Mouse (Mus musculus): ENCODE data around the gene Cntn1. TPM values are rescaled to one million over a fixed set of nuclear protein-coding genes. Genes with fewer than 3 reads are reported as not detected.
A peak's percentile ranks its signal among the peaks of the same experiment; 100 is the strongest.

Cntn1 gene
- polyA plus RNA-seq, 1 experiment from 2014 or later, result 17.9 TPM

GRCm38 (mm10) chr15:92160855-92161162 is 109.8 kb downstream of the Cntn1 start:
- Histone ChIP-seq H3K4me1 (peaks cover 9% of the 10 kb centered on the region; the same call in 1 of the 2 replicates), H3K27ac (no peak overlapping the region), H3K27me3 (replicated peaks) (no peaks in the 10 kb centered on the region), H3K4me3 (no peak overlapping the region), H3K4me2 (replicated peaks) (peak overlapping the region; percentile 58), H3K36me3 (no peaks in the 10 kb centered on the region), H3K9me3 (no peaks in the 10 kb centered on the region), H3K9ac (no peak overlapping the region)
- ATAC-seq (ENCODE audit: low FRiP score, low read depth), result no peak
- WGBS, result 43% methylated on average over 10 of the region's 10 CpGs

- Histone ChIP-seq H3K4me2 (replicated peaks) (peak overlapping the region; percentile 58), H3K36me3 (no peaks in the 10 kb centered on the region), H3K27ac (peak overlapping the region; percentile 37; the same call in 1 of the 2 replicates), H3K27me3 (replicated peaks) (no peaks in the 10 kb centered on the region), H3K9ac (0 out of 2 replicates have a peak overlapping the region, but pooled peaks have one; percentile 14), H3K4me3 (peak overlapping the region; percentile 29), H3K9me3 (no peaks in the 10 kb centered on the region), H3K4me1 (peaks cover 9% of the 10 kb centered on the region; the same call in 1 of the 2 replicates)
- peak; percentile 88 for ATAC-seq (ENCODE audit: low FRiP score, low read depth)
- 29% methylated on average over 20 of the region's 20 CpGs for WGBS
Observed at GRCm38 (mm10) chr15:92161163-92162025, 110.4 kb downstream of the Cntn1 start.

- Histone ChIP-seq H3K27ac (no peak overlapping the region), H3K4me2 (replicated peaks) (no peak overlapping the region), H3K9me3 (no peaks in the 10 kb centered on the region), H3K9ac (no peak overlapping the region), H3K36me3 (no peaks in the 10 kb centered on the region), H3K4me3 (no peak overlapping the region), H3K4me1 (peaks cover 9% of the 10 kb centered on the region; the same call in 1 of the 2 replicates), H3K27me3 (replicated peaks) (no peaks in the 10 kb centered on the region)
- no peak for ATAC-seq (ENCODE audit: low FRiP score, low read depth)
- 65% methylated on average over 4 of the region's 4 CpGs for WGBS
Observed at GRCm38 (mm10) chr15:92162835-92163234, 111.9 kb downstream of the Cntn1 start.

- Histone ChIP-seq H3K4me1 (peaks cover 9% of the 10 kb centered on the region; the same call in 1 of the 2 replicates), H3K36me3 (no peaks in the 10 kb centered on the region), H3K4me3 (no peak overlapping the region), H3K9me3 (no peaks in the 10 kb centered on the region), H3K9ac (no peak overlapping the region), H3K27me3 (replicated peaks) (no peaks in the 10 kb centered on the region), H3K4me2 (replicated peaks) (no peak overlapping the region), H3K27ac (no peak overlapping the region)
- WGBS, result 85% methylated on average over 3 of the region's 3 CpGs
- ATAC-seq (ENCODE audit: low FRiP score, low read depth), result no peak
Observed at GRCm38 (mm10) chr15:92164127-92164526, 113.2 kb downstream of the Cntn1 start.

GRCm38 (mm10) chr15:92166266-92166665 is 115.3 kb downstream of the Cntn1 start:
- Histone ChIP-seq H3K9me3 (no peaks in the 10 kb centered on the region), H3K4me1 (peaks cover 3% of the 10 kb centered on the region; the same call in 1 of the 2 replicates), H3K4me2 (replicated peaks) (no peak overlapping the region), H3K4me3 (no peak overlapping the region), H3K9ac (no peak overlapping the region), H3K36me3 (no peaks in the 10 kb centered on the region), H3K27ac (no peak overlapping the region), H3K27me3 (replicated peaks) (no peaks in the 10 kb centered on the region)
- WGBS, result 77% methylated on average over 5 of the region's 5 CpGs
- no peak for ATAC-seq (ENCODE audit: low FRiP score, low read depth)

GRCm38 (mm10) chr15:92175739-92176138 is 124.8 kb downstream of the Cntn1 start:
- H3K9me3 ChIP-seq, result no peaks in the 10 kb centered on the region
- H3K9ac ChIP-seq, result no peak overlapping the region
- H3K4me3 ChIP-seq, result no peak overlapping the region
- H3K27ac ChIP-seq, result no peak overlapping the region
- H3K36me3 ChIP-seq, result no peaks in the 10 kb centered on the region
- ATAC-seq (ENCODE audit: low FRiP score, low read depth), result no peak
- no peaks in the 10 kb centered on the region for H3K4me1 ChIP-seq
- no peak overlapping the region for H3K4me2 ChIP-seq (replicated peaks)
- 76% methylated on average over 2 of the region's 2 CpGs for whole genome bisulfite sequencing
- H3K27me3 ChIP-seq (replicated peaks), result no peaks in the 10 kb centered on the region

GRCm38 (mm10) chr15:92177413-92177812 is 126.4 kb downstream of the Cntn1 start:
- no peaks in the 10 kb centered on the region for H3K9me3 ChIP-seq
- no peak overlapping the region for H3K4me2 ChIP-seq (replicated peaks)
- no peak overlapping the region for H3K9ac ChIP-seq
- 45% methylated on average over 9 of the region's 9 CpGs for WGBS
- H3K36me3 ChIP-seq, result no peaks in the 10 kb centered on the region
- H3K27me3 ChIP-seq (replicated peaks), result no peaks in the 10 kb centered on the region
- H3K4me3 ChIP-seq, result no peak overlapping the region
- ATAC-seq (ENCODE audit: low FRiP score, low read depth), result no peak
- no peaks in the 10 kb centered on the region for H3K4me1 ChIP-seq
- no peak overlapping the region for H3K27ac ChIP-seq

- Histone ChIP-seq H3K9me3 (no peaks in the 10 kb centered on the region), H3K9ac (no peak overlapping the region), H3K27ac (no peak overlapping the region), H3K4me2 (replicated peaks) (no peak overlapping the region), H3K27me3 (replicated peaks) (no peaks in the 10 kb centered on the region), H3K36me3 (no peaks in the 10 kb centered on the region), H3K4me1 (no peaks in the 10 kb centered on the region), H3K4me3 (no peak overlapping the region)
- 96% methylated on average over 2 of the region's 2 CpGs for WGBS
- no peak for ATAC-seq (ENCODE audit: low FRiP score, low read depth)
Observed at GRCm38 (mm10) chr15:92185484-92185883, 134.5 kb downstream of the Cntn1 start.

GRCm38 (mm10) chr15:92190000-92190399 is 139.0 kb downstream of the Cntn1 start:
- WGBS, result 64% methylated on average over 2 of the region's 2 CpGs
- H3K27me3 ChIP-seq (replicated peaks), result no peaks in the 10 kb centered on the region
- H3K9ac ChIP-seq, result no peak overlapping the region
- H3K36me3 ChIP-seq, result no peaks in the 10 kb centered on the region
- no peaks in the 10 kb centered on the region for H3K9me3 ChIP-seq
- ATAC-seq (ENCODE audit: low FRiP score, low read depth), result no peak
- no peak overlapping the region for H3K4me2 ChIP-seq (replicated peaks)
- no peak overlapping the region for H3K4me3 ChIP-seq
- no peak overlapping the region for H3K27ac ChIP-seq
- H3K4me1 ChIP-seq, result no peaks in the 10 kb centered on the region

- no peaks in the 10 kb centered on the region for H3K27me3 ChIP-seq (replicated peaks)
- H3K36me3 ChIP-seq, result no peaks in the 10 kb centered on the region
- H3K9ac ChIP-seq, result no peak overlapping the region
- ATAC-seq (ENCODE audit: low FRiP score, low read depth), result no peak
- no peak overlapping the region for H3K4me2 ChIP-seq (replicated peaks)
- 82% methylated on average over 6 of the region's 6 CpGs for WGBS
- no peaks in the 10 kb centered on the region for H3K4me1 ChIP-seq
- H3K9me3 ChIP-seq, result no peaks in the 10 kb centered on the region
- no peak overlapping the region for H3K27ac ChIP-seq
- no peak overlapping the region for H3K4me3 ChIP-seq
Observed at GRCm38 (mm10) chr15:92200326-92200985, 149.5 kb downstream of the Cntn1 start.

GRCm38 (mm10) chr15:92206695-92207094 is 155.7 kb downstream of the Cntn1 start:
- 83% methylated on average over 4 of the region's 4 CpGs for WGBS
- H3K9ac ChIP-seq, result no peak overlapping the region

GRCm38 (mm10) chr15:92209778-92210177 is 158.8 kb downstream of the Cntn1 start:
- H3K36me3 ChIP-seq, result no peaks in the 10 kb centered on the region
- H3K4me3 ChIP-seq, result no peak overlapping the region
- 90% methylated on average over 1 of the region's 1 CpGs for WGBS
- no peak for ATAC-seq (ENCODE audit: low FRiP score, low read depth)
- no peaks in the 10 kb centered on the region for H3K9me3 ChIP-seq
- H3K27me3 ChIP-seq (replicated peaks), result no peaks in the 10 kb centered on the region
- H3K9ac ChIP-seq, result no peak overlapping the region
- H3K4me2 ChIP-seq (replicated peaks), result no peak overlapping the region
- no peak overlapping the region for H3K27ac ChIP-seq
- H3K4me1 ChIP-seq, result no peaks in the 10 kb centered on the region

More at GRCm38 (mm10) chr15:92206695-92207094, 155.7 kb downstream of the Cntn1 start:
- H3K27ac ChIP-seq, result no peak overlapping the region
- no peaks in the 10 kb centered on the region for H3K27me3 ChIP-seq (replicated peaks)
- H3K9me3 ChIP-seq, result no peaks in the 10 kb centered on the region
- H3K4me1 ChIP-seq, result no peaks in the 10 kb centered on the region
- H3K4me3 ChIP-seq, result no peak overlapping the region
- no peak for ATAC-seq (ENCODE audit: low FRiP score, low read depth)
- H3K36me3 ChIP-seq, result no peaks in the 10 kb centered on the region
- no peak overlapping the region for H3K4me2 ChIP-seq (replicated peaks)

All from neural tube, embryonic 12.5 days (tissue).